Mouse (Mus musculus) brain, embryonic 14.5 days (tissue): ENCODE results near the gene Arl8a. TPM values are rescaled to one million over a fixed set of nuclear protein-coding genes. Genes with fewer than 3 reads are reported as not detected.
"Not testable (repeated sequence)": the region's sequence is repeated elsewhere in the genome, so short reads cannot be mapped to it uniquely, and the experiment has no call there.

ENCODE experiments used
- DNase-seq: peaks from one replicate; pipeline ENCODE4 v3.0.0-alpha.2; 2011; ENCODE audit warnings: low read depth
- CTCF ChIP-seq: fragments of 200-500 bp; IDR thresholded peaks from 2 replicates; pipeline ENCODE4 v1.5.1; 2012; ENCODE audit warnings: inconsistent platforms, mild to moderate bottlenecking, moderate library complexity, borderline replicate concordance; ENCODE audit not compliant: insufficient read depth, insufficient read length; ENCODE audit errors: extremely low read depth
- POLR2A ChIP-seq: fragments of 200-500 bp; IDR thresholded peaks from 2 replicates; pipeline ENCODE4 v1.6.1; 2012; ENCODE audit warnings: mild to moderate bottlenecking, inconsistent platforms, borderline replicate concordance; ENCODE audit not compliant: poor library complexity, insufficient read depth, insufficient read length, severe bottlenecking; ENCODE audit errors: extremely low read depth
- polyA plus RNA-seq: library from polyadenylated mRNA; depleted of rRNA; stranded (reverse); fragments of >200 nt; gene quantifications from 2 replicates; pipeline ENCODE4 v1.2.3, GENCODE M21; 2012

Arl8a gene
- polyA plus RNA-seq, 1 experiment: 385 TPM

DNA sequence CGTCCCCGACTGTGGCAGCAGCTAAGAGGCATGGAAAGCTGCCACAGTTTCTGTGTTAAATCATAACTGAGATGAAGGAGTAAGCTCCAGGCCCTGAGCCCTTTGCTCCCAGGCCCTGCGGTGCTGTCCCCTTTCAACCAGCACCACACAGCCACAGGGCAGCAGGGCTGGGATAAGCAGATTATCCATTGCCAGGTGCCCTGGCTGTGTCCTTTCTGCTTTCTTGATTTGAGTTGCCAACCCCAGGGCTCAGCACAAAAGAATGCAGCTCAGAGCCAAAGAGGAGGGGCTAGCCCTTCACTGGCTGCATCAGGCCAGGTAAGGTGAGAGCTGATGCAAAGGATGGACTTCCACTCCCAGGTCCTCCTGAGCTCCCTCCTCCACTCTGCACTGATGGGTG lies 31.1 kb downstream of the Arl8a start:
- no peak for DNase-seq

DNA sequence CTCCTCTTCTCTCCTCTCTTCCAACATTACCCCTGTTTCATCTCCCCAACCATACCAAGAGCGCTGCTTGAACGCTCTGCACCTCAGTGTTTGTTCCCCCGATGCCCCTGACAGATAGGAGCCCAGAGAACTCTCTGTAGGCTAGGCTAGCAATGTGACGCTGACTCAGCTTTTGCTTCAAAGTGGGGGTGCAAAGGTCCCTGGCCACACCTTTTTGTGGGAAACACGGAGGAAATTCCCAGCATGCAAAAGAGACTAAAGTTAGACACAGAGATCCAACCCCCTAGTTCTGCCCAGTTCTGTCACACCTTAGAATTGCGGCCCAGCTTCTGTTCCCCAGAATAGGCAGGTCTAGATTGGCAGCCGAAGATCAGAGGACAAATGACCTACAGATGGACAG lies 32.2 kb downstream of the Arl8a start:
- no peak for DNase-seq
- TF ChIP-seq CTCF (no peak), POLR2A (no peak)

More for the DNA sequence above, 31.1 kb downstream of the Arl8a start:
- TF ChIP-seq POLR2A: no peak
- no peak for TF ChIP-seq CTCF

DNA sequence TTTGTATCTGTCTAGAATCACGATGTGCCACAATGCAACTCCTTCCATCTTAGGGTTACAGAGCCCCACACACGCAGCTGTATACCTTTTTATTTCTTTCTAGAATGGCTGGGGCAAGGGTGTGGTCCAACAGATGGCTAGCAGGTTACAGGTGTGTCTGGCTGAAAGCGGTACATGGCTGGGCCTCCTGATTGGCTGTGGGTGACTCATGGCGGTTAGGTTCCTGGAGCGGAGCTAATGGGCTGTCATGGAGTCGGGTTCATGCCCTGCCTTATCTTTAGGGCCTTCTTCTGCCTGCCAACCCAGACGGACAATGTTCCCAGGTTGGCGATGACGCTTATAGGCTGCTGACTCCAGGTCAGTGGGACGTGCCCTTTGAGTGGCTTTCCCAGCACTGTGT lies 34.2 kb downstream of the Arl8a start:
- no peak for DNase-seq

DNA sequence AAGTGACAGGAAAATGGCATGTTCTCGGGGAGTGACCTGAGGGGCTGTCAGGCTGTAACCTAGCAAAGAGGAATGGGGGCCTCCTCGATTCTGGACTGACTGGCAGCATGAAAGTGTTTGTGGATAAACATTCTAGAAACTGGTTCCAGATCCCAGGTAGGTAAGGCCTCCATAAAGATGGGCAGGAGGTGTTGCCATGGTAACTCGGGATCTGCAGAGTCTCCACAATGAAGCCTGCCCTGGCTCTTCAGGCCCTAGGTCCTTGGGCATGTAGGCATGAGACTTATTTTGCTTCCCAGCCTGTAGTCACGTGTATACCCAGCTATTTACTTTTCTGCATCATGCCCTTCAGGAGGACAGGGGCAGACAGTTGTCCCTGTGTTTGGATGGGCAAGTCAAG lies 34.7 kb downstream of the Arl8a start:
- TF ChIP-seq POLR2A (no peak), CTCF (no peak)
- DNase-seq: no peak

More for the DNA sequence above, 34.2 kb downstream of the Arl8a start:
- no peak for TF ChIP-seq POLR2A
- TF ChIP-seq CTCF: no peak

DNA sequence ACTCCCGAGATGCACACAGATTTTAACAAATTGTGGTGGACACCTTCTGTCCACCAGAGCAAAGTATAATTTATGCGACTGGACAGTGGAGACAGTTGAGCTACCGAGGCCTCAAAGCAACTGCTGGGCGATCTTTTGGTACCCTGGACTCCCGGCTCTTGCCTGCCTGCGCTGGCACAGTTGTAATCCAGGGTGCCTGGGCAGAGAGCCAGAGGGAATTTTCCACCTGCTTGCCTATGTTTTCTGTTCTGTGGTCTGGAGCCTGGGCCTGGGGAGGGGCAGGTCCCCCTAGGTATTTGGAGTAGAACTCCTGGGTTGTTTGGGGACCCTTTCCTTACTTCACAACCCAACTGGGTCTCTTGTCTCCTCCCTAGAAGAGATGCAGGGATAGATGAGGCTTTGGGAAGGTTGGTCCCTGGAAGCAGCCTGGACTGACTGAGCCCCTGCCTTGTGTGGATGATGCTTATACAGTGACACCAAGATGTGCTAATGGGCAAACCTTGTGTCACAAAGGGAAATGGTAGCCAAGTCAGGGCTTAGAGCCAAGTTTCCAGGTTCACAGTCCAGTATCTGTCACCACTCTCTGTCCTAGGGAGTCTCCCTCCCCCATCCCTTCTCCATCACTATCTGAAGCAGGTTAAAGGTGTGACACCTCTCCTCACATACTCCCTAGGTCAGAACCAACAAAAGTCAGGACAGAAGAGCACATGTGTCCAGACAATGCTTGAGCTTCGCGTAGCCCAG lies 35.4 kb downstream of the Arl8a start:
- DNase-seq: peak; percentile 59
- TF ChIP-seq POLR2A (no peak), CTCF (no peak)

DNA sequence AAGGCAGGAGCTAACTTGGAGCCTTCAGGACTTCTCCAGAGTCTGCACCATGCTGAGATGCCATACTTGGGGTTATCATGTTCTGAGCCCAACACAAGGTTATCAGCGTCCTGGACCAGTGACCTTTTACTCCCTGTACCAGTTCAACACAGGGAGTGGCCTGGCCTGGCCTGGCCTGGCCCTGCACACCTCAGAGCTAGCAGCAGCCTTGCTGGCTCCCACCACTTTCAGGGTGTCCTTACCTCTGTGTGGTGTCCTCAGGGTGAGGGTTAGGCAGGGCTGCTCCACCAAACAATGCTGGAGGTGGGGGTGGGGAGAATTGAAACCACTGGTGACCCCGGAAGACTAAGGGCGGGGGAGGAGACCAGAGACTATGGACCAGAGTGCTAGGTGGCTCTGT lies 36.4 kb downstream of the Arl8a start:
- no peak for DNase-seq
- TF ChIP-seq CTCF: no peak
- no peak for TF ChIP-seq POLR2A

DNA sequence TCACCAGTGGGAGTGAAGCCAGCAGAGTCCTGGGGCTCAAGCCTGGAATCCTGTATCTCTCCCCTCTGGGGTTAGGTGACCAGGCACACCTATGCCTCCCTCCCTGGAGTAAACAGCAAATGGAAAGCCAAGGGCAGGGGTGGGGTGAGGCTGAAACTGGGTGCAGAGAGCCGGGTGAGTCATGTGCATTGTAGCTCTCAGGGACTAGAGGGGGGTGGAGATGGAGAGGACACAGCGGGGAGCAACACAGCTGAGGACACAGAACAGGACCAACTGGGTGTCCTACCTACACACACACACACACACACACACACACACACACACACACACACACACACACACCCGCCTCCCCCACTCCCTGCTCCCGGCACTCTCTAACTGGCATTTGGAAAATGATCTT lies 36.8 kb downstream of the Arl8a start:
- TF ChIP-seq POLR2A (no peak), CTCF (no peak)
- no peak for DNase-seq

DNA sequence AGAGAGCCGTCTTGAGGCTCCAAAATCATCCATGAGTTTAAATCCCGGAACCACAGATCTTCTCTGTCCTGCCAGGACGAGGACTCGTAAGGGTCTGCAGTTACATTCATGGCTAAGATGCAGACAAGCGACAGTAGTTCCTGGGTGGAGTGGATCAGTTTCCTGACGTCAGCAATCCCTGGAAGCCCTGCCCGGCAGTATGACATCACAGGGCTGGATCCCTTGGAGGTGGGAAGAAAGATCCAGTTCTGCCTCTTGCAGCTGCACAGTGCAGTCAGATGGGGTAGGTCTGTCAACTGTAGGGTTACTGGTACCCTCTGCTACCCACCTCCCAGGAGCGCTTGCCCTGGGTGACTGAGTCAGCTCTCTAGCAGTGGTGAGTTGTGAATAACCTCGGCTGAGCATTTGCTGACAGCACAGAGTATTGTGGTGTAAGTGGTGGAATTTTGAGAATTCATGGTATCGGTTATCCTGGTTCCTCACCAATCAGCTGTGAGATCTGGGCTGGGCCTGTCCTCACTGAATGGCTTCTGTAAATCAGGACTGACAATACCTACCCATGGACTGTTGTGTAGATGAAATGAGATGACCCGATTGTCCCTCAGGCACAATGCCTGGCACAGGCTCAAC lies 37.4 kb downstream of the Arl8a start:
- no peak for DNase-seq
- TF ChIP-seq POLR2A: no peak
- TF ChIP-seq CTCF: no peak

DNA sequence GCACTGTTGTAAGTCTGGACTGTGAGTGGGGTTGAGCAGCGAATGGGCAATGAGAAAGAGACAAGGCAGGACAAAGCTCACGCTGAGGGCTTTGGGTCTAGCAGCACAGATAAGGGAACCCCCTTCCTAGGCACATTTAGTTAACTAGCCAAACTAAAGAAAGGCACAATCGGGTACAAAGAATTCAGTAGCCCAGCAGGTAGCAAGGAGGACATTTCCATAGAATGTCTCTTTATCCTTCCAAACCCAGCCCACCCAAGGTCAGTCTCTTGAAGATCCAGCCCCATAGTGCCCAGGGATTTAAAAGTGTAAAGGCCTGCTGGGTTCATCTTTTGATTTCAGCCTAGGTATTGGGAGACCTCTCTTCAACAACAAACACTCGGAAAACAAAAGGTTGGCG lies 39.3 kb downstream of the Arl8a start:
- TF ChIP-seq CTCF (no peak), POLR2A (no peak)
- DNase-seq: no peak

DNA sequence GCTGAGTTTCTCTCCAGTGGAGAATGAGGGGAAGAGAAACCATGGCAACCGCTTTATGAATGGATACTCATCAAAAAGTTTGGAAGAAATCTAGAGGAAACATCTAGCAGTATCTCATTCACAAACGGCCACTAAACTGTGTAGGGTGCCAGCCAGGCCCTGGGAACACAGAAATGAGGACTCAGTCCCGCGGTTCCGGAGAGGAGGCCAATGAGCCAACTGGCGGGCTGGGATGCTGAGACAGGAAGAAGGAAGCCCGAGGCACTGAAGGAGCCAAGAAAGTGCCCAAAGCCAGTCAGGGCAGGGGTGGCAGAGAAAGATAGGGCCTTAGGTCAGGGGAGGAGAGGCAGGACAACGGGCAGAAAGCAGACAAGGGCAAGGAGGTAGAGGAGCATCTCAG lies 39.8 kb downstream of the Arl8a start:
- TF ChIP-seq POLR2A: no peak
- no peak for TF ChIP-seq CTCF
- DNase-seq: no peak

DNA sequence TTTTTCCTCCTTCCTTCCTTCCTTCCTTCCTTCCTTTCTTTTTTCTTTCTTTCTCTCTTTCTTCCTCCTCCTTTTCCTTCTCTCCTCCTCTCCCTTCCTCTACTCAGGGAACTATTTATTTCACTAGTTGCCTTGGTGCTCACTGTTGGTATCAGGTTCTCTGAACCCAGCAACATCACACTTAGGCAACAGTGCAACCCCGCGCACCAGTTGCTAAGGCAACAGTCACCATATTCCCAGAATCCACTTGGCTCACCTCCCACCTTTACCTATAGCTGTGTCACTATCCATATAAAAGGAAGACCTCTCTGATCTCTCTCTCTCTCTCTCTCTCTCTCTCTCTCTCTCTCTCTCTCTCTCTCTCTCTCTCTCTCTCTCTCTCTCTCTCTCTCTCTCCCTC lies 40.4 kb downstream of the Arl8a start:
- not testable (repeated sequence) for DNase-seq

DNA sequence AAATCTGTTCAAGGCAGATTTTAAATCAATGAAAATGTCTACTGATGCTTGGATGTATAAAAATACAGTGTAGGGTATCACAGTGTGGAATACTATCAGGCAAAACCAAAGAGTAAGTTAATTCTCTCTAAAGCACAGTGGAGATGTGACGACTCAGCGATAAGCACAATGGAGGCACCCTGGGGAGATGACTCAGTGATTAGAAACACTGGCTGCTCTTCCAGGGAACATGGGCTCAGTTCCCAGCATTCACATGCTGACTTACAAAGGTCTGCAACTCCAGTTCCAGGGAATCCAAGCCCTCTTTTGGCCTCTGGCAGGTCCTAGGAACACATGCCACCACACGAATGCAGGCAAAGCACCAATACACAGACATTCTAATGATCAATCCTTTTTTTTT lies 41.6 kb downstream of the Arl8a start:
- TF ChIP-seq CTCF (no peak), POLR2A (no peak)
- peak; percentile 79 for DNase-seq
